Mouse (Mus musculus) kidney, adult 18-20 months (tissue): ENCODE measurements around the gene Scamp5.

Experiments used
- DNase-seq: peaks from one replicate; pipeline ENCODE4 v3.0.0; 2021

Scamp5 gene

GRCm38 (mm10) chr9:57407120-57407905 lies 60.5 kb downstream of the Scamp5 start:
- no peak for DNase-seq

- no peak for DNase-seq
These were observed 61.5 kb downstream of the Scamp5 start for GRCm38 (mm10) chr9:57406395-57406794.

GRCm38 (mm10) chr9:57404036-57404435 lies 63.8 kb downstream of the Scamp5 start:
- DNase-seq, result no peak

GRCm38 (mm10) chr9:57402318-57403251 lies 65.3 kb downstream of the Scamp5 start:
- no peak for DNase-seq

GRCm38 (mm10) chr9:57398773-57399172 lies 69.1 kb downstream of the Scamp5 start:
- DNase-seq, result no peak

GRCm38 (mm10) chr9:57392892-57393291 lies 75.0 kb downstream of the Scamp5 start:
- DNase-seq, result no peak
